Mouse (Mus musculus): ENCODE data around the gene Prkar2a.

Prkar2a gene

DNA sequence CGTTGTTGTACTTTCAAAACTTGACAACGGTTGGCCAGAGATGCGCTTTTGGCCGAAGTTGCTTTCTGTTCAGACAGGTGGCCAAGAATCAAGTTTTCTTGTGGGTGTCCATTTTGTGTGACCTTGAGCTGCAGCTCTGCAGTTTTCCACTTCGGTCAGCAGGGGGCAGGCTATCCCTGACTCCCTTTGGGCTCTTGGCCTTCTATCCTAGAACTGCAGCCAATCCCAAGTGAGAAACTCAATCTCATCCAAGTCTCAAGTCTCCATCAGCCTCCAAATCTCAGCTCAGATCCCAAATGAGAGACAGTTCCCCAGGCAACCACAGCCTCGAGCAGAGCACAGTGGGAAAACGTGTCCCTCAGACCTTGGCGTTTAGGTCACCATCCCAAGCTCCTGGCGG, 64.2 kb downstream of the Prkar2a start:
- peak; percentile 66 for DNase-seq

DNA sequence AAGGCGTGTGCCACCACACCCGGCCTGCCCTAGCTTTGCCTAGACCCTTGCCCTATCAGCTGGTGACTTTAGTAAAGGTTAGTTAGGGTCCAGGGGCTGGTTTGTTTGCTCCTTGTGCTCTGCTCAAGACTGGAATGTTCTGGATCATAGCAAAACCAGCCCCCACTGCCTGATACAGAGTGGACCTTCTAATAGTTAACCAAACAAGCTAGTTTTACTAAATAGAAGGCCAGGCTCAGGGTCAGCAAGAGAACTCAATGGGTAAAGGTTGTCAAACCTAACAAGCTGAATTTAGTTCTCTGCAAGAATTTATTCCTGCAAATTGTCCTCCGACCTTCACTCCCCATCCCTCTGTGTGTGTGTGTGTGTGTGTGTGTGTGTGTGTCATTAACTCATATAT, 64.9 kb downstream of the Prkar2a start:
- no peak for DNase-seq

- DNase-seq: no peak
Observed at GRCm38 (mm10) chr9:108754423-108754822, 65.3 kb downstream of the Prkar2a start.

DNA sequence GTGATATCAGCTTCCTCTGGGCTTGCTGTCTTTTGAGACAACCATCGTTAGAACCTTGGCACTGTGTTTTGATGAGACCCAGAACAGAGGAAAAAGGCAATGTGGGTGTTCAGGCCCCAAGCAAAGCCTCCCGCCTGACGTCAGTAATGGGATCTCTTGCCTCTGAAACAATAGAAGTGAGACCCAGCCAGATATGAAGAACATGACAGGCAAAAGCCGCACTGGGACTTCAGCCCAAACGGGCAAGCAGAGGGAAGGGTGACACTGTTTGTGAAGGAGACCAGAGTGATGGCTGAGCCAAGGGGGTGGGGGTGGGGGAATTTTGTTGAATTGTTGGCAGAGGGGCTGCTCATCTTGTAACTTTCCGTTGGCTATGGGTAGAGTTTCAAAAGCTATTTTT, 68.3 kb downstream of the Prkar2a start:
- DNase-seq: no peak

DNA sequence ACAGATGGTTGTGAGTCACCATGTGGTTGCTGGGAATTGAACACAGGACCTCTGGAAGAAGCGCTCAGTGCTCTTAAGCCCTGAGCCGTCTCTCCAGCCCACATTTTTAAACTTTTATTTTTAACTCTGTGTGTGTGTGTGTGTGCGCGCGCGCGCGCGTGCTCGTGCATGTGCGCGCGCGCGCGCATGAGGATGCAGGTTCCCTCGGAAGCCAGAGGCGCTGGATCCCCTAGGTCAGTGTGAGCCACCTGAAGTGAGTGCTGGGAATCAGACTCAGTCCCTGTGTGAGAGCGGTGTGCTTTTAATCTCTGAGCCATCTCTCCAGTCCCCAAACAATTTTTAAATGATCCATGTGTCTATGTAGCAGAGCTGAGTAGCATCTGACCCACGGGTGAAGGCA, 70.0 kb downstream of the Prkar2a start:
- no peak for DNase-seq

GRCm38 (mm10) chr9:108759805-108760204, 70.7 kb downstream of the Prkar2a start:
- DNase-seq: peak; percentile 29

DNA sequence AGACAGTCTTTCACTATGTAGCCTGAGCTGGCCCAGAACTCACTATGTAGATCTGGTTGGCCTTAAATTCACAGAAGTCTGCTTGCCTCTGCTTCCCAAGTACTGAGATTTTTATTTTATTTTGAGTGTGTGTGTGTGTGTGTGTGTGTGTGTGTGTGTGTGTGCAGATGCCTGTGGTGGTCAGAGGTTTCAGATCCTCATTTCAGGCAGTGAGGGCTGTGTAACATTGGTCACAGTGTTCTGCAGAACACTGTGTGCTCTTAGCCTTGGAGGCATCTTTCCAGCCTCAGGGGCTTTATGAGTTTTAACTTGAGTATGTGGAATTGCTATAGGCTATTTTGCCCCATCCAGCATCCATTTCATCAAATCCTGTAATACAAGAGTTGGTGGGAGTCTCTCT, 72.4 kb downstream of the Prkar2a start:
- DNase-seq: no peak

GRCm38 (mm10) chr9:108764971-108765370, 75.9 kb downstream of the Prkar2a start:
- DNase-seq: no peak

- no peak for DNase-seq
Observed at GRCm38 (mm10) chr9:108776614-108777013, 87.5 kb downstream of the Prkar2a start.

GRCm38 (mm10) chr9:108777276-108777675, 88.2 kb downstream of the Prkar2a start:
- no peak for DNase-seq

DNA sequence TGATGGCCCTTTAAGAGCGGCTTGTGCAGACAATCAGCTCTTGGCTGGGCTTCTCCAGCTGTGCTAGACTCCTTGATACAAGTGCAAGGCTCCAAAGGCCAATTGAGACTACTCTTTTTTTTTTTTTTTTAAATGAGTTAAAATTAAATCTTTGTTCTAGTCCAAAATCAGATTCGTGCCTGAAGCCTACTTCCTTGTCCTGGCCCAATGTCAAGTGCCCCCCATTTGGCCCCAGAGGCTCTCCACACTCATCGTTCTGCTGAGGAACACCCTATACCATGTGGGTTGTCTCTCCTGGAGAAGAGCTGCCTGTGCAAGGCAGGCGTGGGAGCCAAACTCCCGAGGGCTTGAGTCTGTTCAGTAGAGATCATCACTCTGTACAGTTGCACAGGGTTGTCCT, 91.8 kb downstream of the Prkar2a start:
- DNase-seq: no peak

DNA sequence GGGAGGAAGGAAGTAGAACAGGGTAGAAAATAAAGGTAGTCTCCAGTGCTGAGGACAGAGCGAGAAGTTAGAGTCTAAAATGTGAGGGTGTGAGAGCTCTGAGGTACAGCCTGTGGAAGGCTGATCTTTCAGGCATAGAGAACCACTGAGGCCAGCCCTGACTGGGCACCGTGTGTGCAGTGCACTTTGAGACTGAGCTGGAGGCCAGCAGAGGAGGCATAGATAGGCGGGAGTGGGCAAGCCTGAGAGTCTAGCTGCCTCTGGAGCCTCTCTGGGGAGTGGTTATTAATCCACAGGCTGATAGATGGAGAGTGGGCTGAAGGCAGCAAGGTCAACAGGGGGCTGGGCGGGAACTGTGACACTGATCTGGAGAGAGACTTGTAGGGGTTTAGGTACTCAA, 92.8 kb downstream of the Prkar2a start:
- DNase-seq: peak; percentile 20

DNA sequence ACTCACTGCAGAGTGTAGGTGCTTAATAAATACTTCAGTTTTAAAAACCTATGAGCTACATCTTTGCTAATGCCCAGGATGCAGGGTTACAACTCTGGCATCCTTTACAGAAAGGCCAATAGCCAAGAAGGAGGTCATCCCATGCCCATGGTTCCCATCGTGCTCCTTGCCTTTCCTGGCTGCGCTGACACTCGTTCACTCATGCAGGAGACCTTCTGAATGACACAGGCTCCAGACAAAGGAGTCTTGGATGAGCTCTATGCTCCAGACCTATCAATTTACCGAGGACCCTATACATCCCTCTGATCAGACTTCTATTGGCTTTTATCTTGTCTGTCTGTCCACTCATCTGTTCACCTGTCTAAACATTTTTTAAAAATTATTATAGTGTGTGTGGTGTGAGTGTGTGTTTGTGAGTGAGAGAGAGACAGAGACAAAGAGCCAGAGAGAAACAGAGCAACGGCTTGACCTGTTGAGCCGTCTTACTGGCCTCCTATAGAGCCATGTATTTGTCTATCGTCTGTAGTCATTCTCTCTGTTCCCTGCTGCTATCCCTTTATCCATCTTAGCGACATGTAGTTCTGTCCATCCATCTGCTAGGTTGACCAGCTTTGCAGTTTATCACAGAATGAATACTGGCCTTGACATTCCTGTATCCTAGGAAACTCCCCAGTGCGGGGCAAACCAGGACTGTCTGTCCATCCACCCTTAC, 93.9 kb downstream of the Prkar2a start:
- DNase-seq: peak; percentile 28

DNA sequence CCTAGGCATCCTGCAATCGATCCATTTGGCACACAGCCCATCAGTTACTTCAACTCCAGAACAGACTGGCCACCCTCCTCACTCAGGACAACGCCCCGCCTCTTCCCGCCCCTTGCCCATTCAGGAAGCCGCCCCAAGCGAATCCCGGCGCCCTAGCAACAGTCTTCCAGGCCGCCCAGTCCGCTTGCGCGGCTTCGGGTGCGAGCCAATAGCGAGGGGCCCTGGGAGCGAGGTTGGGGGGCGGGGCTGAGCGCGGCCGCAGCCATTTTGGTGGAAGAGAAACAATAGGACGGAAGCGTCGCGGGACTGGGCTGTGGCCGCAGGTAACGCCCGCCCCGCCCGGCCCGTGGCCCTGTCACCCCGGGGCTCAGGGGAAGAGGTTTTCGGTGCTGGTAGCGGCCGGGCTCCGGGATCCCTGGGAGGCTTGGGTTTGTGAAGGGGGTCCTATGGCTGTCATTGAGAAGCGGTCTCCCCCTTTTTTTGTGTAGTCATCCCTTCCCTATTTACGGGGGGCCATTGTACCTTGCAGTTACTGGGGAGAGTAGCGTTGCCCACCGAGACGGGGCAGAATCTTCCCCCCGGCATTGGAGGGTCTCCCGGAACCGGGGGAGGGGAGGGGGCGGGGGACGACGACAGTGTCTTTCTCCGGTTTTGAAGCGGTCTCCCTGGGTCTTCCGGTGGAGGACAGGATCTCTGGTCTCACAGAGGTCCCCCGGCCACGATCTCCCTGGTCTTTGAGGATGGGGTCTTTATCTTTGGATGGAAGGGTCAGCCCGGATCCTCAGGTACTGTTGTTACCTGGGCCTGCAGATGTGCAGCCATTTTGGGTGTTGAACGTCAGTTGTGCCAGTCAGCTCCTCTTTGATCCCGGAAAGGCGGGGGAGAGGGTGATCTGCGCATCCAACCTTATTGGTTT, 94.7 kb downstream of the Prkar2a start, which contains the start of gene Ip6k2:
Gene Ip6k2 (plus strand): TSS at position 249 of the 916 bp plus-strand sequence.
- DNase-seq: peak; percentile 99

GRCm38 (mm10) chr9:108785416-108785815, 96.3 kb downstream of the Prkar2a start:
- DNase-seq: peak; percentile 67

- DNase-seq: no peak
Observed at GRCm38 (mm10) chr9:108786494-108786893, 97.4 kb downstream of the Prkar2a start.

GRCm38 (mm10) chr9:108787080-108787479, 98.0 kb downstream of the Prkar2a start:
- DNase-seq: no peak

- DNase-seq: no peak
Observed at GRCm38 (mm10) chr9:108788713-108789112, 99.6 kb downstream of the Prkar2a start.

GRCm38 (mm10) chr9:108792307-108792706, 103.2 kb downstream of the Prkar2a start:
- no peak for DNase-seq

- no peak for DNase-seq
Observed at GRCm38 (mm10) chr9:108792730-108793129, 103.6 kb downstream of the Prkar2a start.

DNA sequence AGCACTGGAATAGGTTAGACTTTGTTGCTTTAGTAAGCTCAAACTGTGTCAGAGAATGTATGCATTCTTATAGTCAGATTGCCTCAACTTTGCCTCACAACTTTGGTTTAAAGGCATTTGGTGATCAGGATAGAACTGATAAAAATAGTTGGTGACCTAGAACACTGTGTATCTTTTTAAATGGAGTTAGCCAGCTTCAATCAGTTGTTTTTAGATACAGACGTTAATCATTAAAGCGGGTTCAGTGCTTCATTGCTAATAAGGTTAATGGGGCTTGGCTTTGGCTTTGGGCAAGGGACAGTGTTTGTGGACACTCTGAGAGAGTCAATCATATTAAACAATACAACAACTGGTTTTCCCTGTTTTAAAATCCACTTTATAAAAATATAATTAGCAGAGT, 106.2 kb downstream of the Prkar2a start:
- DNase-seq: no peak

- DNase-seq: peak; percentile 23
Observed at GRCm38 (mm10) chr9:108795762-108796161, 106.6 kb downstream of the Prkar2a start.

GRCm38 (mm10) chr9:108796351-108796981, 107.4 kb downstream of the Prkar2a start:
- DNase-seq: no peak

DNA sequence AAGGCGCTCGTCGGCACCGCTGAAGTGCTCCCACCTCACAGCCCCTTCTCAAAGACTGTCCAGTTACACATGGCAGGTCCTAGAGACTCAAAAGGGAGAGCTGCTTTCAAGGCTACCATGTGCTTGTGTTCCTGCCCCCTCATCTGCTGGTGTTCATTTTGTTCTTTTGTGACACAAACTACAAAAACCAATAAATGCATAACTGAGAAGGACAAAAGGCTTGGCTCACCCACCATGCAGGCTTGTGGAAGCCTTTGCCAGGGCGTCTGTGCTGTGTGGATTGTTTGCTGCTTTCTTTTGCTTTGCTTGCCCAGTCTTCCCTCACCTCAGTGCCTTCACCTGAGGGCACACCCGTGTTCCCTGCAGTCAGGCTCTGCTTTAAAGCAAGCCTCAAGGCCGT, 108.4 kb downstream of the Prkar2a start:
- DNase-seq: no peak

All from embryo, embryonic 11 days (tissue).